Mouse (Mus musculus) lung, postnatal 0 days (tissue): ENCODE measurements around the gene Ptk6.

Source experiments
- CTCF ChIP-seq: IDR thresholded peaks from 2 replicates; pipeline ENCODE4 v1.5.1; 2016; ENCODE audit warnings: antibody characterized with exemption, mild to moderate bottlenecking
- EP300 ChIP-seq: IDR thresholded peaks from 2 replicates; pipeline ENCODE4 v1.6.1; 2016; ENCODE audit warnings: antibody characterized with exemption, mild to moderate bottlenecking, control low read depth

- TF ChIP-seq CTCF = no peak
- no peak for TF ChIP-seq EP300
Measured at GRCm38 (mm10) chr2:181237251-181238014, 34.8 kb upstream of the Ptk6 start.
